Mouse (Mus musculus) right cerebral cortex, postnatal 14 days (tissue): ENCODE data around the gene Zfp872.
"Not testable (repeated sequence)": the region's sequence is repeated elsewhere in the genome, so short reads cannot be mapped to it uniquely, and the experiment has no call there.

Experiments
- DNase-seq: peaks from one replicate; pipeline ENCODE4 v3.0.0; 2022

Gene Zfp872

DNA sequence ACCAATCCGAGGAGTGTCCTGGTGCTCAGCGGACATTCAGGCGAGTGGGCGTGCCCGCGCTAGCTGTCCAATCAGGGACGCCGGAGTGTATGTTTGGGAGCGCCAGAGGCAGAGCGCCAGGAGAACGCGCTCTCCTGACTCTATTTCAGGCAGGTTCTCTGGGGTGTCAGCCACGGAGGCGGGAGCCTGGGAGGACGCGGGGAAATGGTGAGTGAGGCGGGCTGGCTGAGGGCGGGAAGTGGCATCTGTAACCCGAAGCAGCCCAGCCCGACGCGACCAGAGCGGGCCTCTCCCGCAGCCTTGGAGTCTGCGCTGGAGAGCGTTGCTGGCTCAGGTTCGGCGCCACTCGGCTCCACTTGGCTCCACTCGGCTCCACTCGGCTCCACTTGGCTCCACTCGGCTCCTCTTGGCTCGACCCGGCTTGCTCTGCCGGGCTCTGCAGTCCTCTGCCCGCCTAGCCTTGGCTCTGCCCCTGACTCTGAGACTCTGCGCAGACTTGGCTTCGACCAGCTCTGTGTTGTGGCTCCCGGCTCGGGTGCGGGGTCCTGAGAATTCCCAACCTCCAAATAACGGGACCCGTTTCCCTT lies at the start of gene Zfp872:
Gene Zfp872, plus strand, starts transcription at position 66 of the 587 bp plus-strand sequence.
- peak; percentile 38 for DNase-seq

DNA sequence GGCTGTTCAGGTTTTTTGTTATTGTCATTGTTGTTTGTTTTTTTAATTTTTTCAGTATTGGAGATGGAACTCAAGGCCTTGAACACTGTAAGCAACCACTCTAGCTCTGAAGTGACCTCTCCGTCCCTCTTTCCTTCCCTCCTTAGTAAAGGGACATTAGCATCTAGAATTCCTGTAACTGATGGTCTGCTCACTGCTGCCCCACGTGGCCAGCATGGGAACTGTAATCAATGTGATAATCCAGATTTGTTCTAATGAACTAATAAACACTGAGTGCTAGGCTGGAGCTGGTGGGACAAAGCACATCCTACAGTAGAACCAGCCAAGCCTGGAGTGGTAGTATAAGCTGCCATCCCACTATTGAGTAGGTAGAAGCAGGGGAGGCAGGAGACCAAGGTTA lies 49.4 kb upstream of the Zfp872 start:
- no peak for DNase-seq

DNA sequence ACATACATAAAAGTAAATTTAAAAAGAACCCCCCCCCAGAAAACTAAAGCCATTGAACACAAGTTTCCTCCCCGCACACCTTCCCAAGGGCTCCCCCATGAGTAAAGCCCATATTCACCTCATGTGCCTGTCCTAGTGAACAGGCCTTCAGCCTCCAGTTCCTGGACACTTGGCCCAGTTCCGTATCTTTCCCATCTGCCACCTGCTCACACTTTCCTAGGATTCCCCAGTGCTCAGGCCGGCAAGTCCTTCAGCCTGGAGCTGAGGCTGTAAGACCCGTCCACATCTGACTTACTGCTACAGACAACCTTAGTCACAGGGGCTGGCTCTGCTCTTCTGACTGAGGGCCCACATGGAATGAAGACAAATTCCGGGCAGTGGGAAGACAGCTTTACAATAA lies 48.1 kb upstream of the Zfp872 start:
- no peak for DNase-seq

DNA sequence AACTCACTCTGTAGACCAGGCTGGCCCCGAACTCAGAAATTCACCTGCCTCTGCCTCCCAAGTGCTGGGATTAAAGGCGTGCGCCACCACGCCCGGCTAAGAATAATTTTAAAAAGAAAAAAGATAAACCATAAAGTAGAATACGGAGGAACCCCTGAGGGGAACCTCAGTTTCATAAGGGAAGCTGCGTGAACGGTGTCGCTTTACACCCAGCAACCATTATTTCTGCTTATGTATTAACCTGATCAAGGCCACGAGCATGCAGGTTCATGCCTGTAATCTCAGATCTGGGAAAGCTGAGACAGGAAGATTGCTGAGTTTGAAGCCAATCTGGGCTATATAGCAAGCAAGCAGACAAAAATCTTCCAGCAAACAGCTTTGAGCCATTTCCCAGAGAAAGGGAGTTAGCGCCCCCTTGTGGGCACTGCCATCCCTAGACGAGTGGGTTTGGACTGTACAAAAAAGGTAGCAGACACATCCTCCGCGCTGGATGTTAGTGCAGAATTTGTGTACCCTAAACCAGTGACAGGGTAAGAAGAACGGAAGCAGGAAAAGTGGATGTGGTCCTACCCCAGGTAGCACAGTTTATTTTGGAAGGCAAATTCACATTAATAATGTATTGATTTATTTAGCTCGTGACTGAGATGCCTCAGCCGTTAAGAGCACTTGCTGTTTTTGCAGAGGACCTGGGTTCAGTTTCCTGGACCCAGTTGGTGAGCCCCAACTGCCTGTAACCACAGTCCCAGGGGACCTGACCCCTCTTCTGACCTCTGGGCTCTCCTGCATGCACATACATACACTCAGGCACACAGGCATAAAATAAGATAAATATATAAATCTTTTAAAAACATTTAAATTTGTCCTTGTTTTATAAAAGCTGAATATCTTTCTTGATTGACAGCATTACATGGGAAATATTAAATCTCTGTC lies 44.5 kb upstream of the Zfp872 start:
- DNase-seq = peak; percentile 94

DNA sequence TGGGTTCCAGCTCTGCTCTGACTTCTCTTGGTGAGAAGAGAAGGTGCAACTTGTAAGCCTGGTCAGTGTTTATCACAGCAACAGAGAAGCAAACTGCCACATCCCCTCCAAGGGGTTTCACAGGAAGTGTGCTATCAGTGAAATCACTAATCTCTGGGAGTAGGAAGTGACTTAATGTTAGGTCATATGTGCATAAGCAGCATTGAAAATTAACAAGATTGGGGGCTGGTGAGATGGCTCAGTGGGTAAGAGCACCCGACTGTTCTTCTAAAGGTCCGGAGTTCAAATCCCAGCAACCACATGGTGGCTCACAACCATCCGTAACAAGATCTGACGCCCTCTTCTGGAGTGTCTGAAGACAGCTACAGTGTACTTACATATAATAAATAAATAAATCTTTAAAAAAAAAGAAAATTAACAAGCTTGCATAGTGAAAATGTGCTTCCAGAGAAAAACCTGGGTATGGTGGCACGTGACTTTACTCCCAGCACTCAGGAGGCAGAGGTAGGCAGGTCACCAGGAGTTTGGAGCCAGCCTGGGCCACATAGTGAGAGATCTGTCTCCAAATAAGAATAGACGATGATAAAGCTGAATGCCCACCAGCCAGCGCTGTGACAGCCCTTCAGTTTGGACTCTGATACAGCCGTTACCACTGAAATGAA lies 43.5 kb upstream of the Zfp872 start:
- DNase-seq = no peak

DNA sequence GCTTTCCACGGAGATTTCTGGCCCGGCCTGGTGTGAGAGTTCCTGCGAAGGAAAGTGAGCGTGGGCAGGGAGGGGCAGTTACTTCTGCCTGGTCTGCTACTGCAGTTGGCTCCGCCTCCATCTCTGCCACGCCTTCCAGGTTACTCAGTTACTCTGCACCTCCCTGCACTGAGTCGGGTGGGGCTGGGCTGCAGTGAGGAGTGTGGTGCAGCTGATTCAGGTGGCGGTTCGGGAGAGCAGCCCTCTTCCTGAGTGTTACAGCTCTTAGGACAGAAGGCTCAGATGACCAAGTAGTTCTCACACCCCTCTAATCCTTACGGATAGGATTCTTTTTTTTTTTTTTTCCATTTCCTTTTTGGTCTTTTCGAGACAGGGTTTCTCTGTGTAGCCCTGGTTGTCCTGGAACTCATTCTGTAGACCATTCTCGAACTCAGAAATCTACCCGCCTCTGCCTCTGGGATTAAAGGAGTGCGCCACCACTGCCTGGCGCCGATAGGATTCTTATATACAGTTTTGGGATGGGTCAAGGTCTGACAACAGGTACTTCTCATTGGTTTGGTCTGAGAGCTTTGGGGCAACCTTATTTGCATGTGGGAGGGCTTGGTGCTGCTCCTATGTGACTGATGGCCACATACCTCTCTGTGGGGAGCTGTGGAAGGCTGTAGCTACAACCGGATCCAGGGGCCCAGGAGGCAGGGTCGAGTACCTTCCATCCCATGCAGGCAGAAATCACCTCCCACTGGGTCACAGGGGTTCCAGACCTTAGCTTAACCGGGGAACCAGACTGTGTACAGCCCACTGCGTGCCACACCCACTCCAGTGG lies 38.3 kb upstream of the Zfp872 start:
- DNase-seq = no peak

DNA sequence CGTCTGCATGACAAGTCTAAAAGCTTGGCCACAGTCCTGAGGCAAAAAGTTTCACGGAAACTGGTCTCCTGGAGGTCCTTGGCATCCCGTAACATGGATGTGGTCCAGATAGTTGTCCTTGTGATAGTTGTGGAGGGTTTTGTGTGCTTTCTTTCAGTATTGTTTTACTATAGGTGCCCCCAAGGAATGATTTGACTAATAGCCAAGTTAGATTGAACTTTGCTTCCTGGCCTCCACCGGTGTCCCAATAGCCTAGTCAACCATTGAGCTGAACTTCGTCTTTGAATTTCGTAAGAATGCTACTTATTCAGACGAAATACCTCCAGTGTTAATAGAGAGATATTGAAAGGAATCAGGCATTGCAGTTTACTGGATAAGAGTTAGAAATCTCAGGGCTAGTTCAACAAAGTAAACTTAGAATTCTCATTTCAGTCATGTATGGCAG lies 37.6 kb upstream of the Zfp872 start:
- not testable (repeated sequence) for DNase-seq

DNA sequence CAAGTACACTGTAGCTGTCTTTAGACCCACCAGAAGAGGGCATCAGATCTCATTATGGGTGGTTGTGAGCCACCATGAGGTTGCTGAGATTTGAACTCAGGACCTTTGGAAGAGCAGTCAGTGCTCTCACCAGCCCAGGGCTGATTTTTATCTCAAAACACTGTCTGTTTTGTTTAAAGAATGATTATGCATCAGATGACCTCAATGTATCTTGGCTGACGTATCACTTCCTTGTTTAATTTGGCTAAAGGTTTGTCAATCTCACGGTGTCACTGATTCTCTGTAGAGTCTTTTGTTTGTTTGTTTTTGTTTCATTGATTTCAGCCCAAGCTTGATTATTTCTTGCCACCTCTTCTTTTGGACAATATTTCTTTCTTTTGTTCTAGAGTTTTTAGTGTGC lies 36.9 kb upstream of the Zfp872 start:
- DNase-seq = no peak

DNA sequence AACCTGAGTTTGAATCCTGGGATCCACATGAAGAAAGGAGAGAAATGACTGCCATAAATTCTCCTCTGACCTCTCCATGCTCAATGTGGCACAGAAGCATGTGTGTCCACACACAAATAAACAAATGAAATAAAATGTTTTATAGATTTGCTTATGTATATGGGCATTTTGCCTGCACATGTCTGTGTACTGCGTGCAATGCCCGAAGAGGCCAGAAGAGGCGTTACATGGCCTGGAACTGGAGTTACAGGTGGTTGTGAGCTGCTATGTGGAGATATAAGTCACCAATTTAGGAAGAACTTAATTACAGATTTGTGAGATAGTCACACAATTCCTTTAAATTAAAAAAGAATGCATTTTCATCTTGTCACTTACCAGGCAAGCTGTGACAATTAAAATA lies 34.1 kb upstream of the Zfp872 start:
- DNase-seq = no peak

DNA sequence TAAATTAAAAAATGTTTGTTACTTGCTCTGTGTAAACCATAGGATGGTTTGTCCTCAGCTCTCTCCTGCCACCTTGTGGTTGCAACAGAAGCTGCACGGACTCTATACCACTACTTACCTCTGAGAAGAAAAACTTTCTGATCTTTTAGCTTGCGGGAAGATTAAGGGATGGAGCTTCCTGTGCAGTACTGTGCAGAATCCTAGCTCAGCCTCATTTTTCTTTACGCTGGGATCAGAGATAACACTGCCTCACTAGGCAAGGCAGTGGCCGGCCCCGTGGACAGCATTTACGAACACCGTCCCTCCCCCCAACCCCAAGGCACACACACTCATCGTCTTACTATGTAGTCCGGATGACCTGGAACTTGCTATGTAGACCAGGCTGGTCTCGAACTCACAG lies 32.3 kb upstream of the Zfp872 start:
- peak; percentile 64 for DNase-seq

DNA sequence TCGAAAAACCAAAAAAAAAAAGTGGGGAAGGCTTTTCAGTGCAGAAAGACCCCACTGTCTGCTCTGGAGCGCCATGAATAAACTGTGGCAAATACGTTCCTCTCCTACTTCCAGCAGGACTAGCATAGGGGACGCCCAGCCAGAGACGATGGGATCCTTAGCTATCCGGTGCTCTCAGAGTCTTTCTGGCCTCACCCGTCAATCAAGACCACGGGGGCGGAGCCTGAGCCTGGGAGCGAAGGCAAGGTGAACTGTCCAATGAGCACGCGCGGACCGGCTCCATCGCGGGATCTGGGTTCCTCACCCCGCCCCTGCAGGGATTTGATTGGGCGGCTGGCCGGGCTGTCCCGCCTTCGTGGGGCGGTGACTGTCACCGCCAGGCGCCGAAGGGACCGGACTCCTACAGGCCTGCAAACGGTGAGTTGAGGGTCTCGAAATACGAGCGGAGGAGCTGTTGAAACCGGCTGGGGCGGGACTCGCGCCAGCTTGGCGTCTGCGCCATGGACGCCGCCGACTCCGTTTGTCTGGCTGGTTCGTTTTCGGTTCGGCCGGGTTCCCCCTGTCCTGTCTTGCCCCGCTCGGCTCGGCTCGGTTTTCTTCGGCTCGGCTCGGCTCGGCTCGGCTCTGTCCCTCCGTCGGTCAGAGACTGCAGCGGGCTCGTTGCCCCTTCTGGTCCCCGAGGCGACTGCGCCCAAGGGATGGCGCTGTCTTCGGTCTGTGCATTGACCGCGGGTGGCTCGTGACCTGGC lies 31.2 kb upstream of the Zfp872 start, which contains the start of gene Pigyl:
Gene Pigyl, plus strand, starts transcription at position 350 of the 749 bp plus-strand sequence.
- DNase-seq = peak; percentile 99

DNA sequence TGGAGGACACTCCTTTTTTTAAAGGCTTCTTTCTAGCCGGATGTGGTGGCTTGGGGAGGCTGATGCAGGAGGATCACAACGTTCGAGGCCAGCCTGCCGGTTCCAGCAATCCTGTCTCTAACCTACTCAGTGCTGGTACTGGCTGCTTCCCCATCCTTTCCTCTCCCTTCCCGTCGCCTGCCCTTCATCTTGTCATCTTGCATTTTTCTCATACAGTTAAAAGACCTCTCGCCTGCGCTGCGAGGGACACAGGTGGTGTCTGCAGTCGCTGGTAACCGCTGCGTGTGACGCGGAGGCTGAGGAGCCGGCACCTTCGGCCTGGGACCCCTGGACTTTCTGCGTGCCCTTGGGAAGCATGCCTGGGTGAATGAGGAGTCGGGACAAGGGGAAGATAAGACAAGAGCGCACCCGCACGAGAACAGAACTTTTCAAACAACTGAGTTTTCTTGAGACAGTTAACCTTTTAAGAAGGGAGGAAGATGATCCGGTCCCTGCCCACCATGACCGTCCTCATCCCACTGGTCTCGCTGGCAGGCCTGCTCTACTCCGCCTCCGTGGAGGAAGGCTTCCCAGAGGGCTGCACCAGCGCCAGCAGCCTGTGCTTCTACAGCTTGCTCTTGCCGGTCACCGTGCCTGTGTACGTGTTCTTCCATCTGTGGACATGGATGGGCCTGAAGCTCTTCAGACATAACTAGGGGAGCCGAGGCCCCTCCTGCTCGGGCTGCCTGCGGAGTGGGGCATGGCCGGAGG lies 30.2 kb upstream of the Zfp872 start:
- DNase-seq = no peak

DNA sequence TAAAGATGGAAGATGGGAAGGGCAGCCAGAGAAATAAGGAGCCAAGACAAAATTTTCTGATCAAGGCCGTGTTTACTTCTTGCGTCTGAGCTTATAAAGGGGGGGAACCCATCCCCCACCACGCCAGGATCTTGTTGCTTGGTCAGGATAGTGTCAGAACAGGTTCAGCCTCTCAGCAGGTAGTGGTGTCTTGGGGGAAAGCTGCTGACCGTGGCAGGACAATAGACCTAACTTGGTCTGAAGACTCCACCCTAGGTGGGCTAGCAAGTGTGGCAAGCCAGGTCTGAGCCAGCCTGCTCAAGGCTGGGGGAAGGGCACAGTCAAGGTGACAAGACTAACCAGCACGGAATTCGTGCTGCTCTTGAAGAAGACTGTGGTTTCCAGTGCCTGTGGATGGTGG lies 26.6 kb upstream of the Zfp872 start:
- no peak for DNase-seq

DNA sequence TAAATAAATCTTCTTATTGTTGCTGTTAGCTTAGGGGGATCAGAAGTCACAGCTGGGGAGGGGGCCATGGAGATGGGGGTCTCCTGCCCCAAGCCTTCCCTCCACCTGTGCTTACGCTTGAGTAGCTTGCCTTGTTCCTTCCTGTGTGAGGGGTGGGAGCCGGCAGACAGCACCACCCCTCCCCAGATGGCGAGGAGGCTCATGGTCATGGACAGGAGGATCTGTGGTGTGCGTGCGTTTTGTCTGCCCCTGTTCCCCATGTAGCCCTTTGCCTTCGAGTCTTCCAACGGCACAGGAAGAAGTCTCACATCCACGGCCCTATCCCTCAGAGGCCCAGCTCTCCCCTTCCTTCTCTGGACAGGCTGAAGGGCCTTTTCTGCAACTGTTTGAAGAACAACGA lies 25.6 kb upstream of the Zfp872 start:
- DNase-seq = no peak

DNA sequence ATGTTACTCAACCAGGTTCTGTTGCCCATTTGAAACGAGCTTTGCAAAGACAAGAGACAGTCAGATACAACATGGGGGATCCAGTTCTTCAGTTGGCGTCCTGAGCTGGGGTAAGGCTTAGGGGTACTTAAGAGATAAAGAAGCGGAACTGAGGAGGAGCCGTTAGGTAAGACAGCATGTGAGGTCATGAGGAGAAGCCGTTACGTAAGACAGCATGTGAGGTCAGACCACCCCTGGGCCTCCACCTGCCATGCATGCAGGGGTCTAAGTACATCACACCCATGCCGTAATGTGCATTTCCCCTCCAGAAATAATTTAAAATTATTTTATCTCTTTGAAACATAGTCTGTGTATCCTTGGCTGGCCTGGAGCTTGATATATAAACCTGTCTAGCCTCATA lies 25.0 kb upstream of the Zfp872 start:
- no peak for DNase-seq

DNA sequence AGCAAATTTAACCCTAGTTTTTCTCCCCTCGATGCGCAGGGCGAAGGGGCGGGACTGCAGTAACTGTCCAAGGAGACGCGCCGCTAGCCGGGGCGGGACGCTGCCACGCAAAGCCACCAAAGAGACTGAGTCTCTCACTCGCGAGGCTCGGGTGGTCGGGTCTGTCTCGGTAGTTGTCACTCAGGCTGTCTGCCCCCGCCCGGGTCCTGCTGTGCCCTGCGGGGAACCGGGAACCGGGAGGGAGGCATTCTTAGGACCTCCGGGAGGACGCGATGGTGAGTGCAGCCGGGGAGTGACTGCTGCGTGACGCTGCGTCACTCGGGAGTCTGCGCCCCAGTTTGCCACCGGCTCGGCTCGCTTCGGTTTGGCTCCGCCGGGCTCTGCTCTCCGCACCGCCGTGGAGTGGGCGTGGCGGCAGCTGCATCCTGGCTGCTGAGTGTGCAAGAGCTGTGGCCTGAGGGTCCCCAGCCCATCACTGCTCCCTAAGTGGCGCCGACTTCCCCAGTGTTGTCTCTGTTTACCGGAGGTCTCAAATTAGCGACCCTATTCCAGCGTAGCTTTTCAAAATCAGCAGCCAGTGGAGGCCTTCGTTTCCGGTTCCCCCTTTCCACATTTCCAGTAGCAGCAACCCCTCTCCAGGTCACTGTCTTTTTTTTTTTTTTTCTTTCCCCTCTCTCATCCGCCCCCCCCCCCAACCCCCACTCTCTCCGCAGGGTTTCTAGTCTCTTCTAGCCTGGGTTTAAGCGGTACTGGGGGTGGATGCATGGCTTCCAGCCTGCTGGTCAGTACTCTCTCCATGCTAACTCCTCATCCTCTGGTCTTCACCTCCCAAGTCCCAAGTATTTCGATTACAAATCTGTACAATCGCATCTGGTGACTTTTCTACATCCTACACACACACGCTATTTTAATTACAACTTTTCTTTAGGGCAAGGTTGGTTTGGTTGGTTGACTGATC lies 22.9 kb upstream of the Zfp872 start:
- peak; percentile 65 for DNase-seq

DNA sequence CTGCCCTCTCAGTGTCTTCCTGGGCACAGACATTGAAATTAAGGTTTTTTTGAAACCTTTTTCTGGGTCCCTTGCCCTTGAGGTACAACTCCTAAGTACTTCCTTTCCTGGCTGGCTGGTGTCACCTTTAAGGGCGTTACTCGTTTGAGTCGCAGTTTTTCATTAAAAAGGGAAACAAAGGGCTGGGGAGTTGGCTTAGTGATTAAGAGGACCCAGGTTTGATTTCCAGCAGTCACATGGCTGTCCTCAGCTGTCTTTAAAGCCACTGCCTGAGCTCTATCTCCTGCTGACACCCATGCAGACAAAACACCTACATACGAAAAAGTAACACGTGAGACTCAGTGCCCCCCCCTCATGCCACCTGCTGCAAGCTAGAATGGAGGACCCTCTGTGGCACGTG lies 21.9 kb upstream of the Zfp872 start:
- DNase-seq = no peak

DNA sequence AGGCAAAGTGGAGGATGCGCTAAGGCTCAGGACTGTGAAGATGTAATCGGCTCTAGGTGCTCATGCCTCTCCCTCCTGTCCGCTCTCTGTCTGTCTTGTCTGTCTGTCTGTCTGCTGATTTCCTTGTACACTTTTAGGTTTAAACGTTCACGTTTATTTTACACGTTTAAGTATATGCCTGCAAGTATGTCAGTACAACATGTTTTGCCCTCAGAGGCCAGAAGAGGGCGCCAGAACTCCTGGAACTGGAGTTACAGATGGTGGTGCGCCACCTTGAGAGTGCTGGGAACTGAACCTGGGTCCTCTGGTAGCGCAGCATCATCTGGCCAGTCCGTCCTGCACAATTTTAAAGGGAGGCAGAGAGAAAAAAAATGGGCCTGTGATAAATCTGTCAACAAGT lies 21.2 kb upstream of the Zfp872 start:
- DNase-seq = no peak

DNA sequence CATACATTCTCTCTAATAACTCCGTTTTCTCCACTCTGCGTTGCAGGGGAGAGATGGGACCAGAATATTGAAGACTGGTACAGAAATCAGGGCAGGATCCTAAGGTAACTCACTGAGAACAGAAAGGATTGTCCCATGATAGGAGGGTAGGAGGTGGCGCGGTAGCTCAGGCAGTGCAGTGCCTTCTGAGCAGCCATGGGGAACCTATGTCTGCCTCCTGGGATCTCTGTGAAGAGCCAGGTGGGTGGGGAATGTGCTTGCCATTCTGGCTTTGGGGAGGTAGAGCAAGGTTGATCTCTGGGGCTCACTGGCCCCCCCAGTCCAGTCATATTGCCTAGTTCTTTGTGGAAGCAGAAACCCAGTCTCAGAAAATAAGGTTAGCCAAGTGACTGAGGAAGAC lies 20.1 kb upstream of the Zfp872 start:
- no peak for DNase-seq

DNA sequence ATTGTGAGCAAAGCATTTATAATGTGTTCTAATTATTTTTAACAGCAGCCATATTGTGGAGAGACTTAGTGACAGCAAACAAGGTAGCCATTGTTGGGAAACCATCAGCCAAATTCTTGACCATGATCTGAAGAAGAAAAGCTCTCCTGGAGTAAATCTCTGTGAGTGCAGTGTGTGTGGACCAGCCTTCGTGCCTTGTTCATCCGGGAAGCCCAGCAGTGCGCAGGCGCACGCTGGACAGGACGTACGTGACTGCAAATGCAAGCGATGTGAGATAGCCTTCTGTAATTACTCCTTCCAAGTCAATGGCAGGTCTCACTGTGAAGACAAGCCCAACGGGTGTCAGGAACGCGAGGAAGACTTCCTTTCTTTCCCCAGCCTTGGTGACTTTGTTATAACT lies 18.6 kb upstream of the Zfp872 start:
- DNase-seq = no peak
